Mouse (Mus musculus) testis, adult 2 months (tissue): ENCODE data around the gene Gm37240. TPM values are rescaled to one million over a fixed set of nuclear protein-coding genes. Genes with fewer than 3 reads are reported as not detected.

ENCODE experiments used
- H3K27ac ChIP-seq: fragments of 200-500 bp; 2 replicates; pipeline ENCODE4 v1.5.1; 2012; ENCODE audit warnings: low read depth, low read length; ENCODE audit not compliant: control insufficient read depth, insufficient read depth
- H3K27me3 ChIP-seq: fragments of 200-500 bp; 2 replicates; pipeline ENCODE4 v1.6.1; 2012; ENCODE audit warnings: mild to moderate bottlenecking, low read length, moderate library complexity; ENCODE audit not compliant: control insufficient read depth, insufficient read depth
- H3K36me3 ChIP-seq: fragments of 200-500 bp; 2 replicates; pipeline ENCODE4 v1.6.1; 2012; ENCODE audit warnings: mild to moderate bottlenecking, low read length; ENCODE audit not compliant: control insufficient read depth, insufficient read depth
- H3K4me1 ChIP-seq: fragments of 200-500 bp; 2 replicates; pipeline ENCODE4 v1.6.1; 2012; ENCODE audit warnings: low read length; ENCODE audit not compliant: control insufficient read depth, insufficient read depth
- H3K4me3 ChIP-seq: fragments of 200-500 bp; 2 replicates; pipeline ENCODE4 v1.5.1; 2012; ENCODE audit warnings: low read depth, mild to moderate bottlenecking, low read length, moderate library complexity, mixed read lengths; ENCODE audit not compliant: control insufficient read depth
- CTCF ChIP-seq: fragments of 200-500 bp; IDR thresholded peaks from 2 replicates; pipeline ENCODE4 v1.5.1; 2012; ENCODE audit warnings: low read depth, mild to moderate bottlenecking, inconsistent platforms, low read length, moderate library complexity; ENCODE audit not compliant: control insufficient read depth, insufficient read depth, insufficient replicate concordance
- POLR2A ChIP-seq: fragments of 200-500 bp; IDR thresholded peaks from 2 replicates; pipeline ENCODE4 v1.6.1; 2012; ENCODE audit warnings: low read depth, mild to moderate bottlenecking, inconsistent platforms, low read length, moderate library complexity; ENCODE audit not compliant: control insufficient read depth
- polyA plus RNA-seq: library from polyadenylated mRNA; depleted of rRNA; stranded (reverse); fragments of >200 nt; gene quantifications from 2 replicates; pipeline ENCODE4 v1.2.3, GENCODE M21; 2012

Gene Gm37240
- polyA plus RNA-seq, 1 experiment: not detected

GRCm38 (mm10) chr3:85338755-85339095 is 548.6 kb downstream of the Gm37240 start:
- H3K27ac ChIP-seq: no peak overlapping the region
- H3K36me3 ChIP-seq: no peaks in the 10 kb centered on the region
- TF ChIP-seq POLR2A (no peak), CTCF (no peak)
- H3K27me3 ChIP-seq: no peaks in the 10 kb centered on the region
- no peaks in the 10 kb centered on the region; the same call in 1 of the 2 replicates for H3K4me1 ChIP-seq
- no peak overlapping the region for H3K4me3 ChIP-seq

DNA sequence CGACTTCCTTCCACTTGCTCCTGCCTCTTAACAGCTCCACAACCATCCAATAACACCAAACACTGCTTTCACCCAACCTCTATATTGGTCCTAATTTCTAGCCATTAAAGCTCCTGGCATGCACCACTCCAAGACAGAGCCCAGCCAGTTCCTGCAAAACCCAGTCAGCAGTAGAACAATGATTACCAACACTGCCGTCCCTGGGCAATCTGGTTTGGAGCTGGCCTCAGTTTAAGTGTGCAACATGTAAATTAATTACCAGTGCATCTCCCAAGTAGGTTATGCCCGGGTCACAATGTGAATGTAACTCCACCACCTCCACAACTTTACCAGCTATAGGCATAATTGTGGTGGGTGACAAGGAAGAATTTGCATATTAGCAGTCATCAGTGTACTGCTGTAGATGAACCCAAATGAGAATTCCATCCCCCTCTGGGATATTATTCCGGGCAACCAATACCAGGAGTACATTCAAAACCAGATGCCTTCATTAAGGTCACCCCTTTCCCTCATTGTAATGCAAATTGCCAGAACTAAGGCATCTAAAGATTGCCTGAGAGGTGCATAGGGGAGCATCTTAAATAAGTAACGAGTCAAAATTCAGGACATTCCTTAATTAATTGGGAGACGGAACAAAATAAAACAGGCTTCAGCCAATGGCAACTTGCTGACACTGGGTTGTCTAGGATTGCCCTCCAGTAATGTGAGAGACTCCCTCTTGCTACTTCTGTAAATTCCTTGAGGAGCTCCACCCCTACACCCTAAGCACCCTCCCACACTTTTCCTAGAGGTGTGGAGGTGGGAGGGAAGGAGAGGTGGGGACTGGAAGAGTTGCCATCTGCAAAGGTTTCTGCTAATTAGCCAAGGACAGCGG is 549.2 kb downstream of the Gm37240 start:
- Histone ChIP-seq H3K36me3 (no peaks in the 10 kb centered on the region), H3K4me3 (no peak overlapping the region), H3K4me1 (no peaks in the 10 kb centered on the region; the same call in 1 of the 2 replicates), H3K27ac (no peak overlapping the region), H3K27me3 (no peaks in the 10 kb centered on the region)
- TF ChIP-seq POLR2A (no peak), CTCF (no peak)

DNA sequence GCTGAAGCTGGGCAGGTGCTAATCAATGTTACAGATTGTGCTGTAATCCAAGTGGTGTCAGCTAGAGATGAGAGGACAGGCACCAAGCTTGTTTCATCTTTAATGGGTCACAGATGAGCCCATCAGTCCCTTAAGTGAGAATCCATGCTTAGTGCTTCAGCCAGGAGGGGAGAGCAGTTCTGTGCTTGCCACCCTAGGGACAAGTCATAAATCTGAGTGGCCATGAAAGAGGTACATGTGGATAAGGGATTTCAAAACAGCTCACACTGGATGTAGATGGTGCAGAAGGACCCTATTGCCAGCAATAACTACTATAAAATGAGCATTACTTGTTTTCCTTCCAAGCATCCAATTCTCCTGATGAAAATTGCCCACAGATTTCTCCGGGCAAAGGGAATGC is 551.8 kb downstream of the Gm37240 start:
- Histone ChIP-seq H3K4me3 (no peak overlapping the region), H3K27me3 (no peaks in the 10 kb centered on the region), H3K36me3 (no peaks in the 10 kb centered on the region), H3K27ac (no peak overlapping the region), H3K4me1 (no peaks in the 10 kb centered on the region; the same call in 1 of the 2 replicates)
- TF ChIP-seq CTCF (no peak), POLR2A (no peak)

DNA sequence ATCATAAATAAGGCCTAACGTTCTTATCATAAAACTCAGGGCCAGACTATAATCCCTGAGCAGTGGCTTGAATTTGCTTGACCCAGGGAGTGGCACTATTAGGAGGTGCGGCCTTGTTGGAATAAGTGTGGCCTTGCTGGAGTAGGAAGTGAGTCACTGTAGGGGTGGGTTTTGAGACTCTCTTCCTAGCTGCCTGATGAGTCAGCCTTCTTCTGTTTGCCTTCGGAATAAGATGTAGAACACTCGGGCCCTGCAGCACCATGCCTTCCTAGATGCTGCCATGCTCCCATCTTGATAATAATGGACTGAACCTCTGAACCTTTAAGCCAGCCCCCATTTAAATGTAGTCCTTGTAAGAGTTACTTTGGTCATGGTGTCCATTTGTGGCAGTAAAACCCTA is 555.0 kb downstream of the Gm37240 start:
- Histone ChIP-seq H3K36me3 (no peaks in the 10 kb centered on the region), H3K4me3 (no peak overlapping the region), H3K27ac (no peak overlapping the region), H3K4me1 (no peaks in the 10 kb centered on the region; the same call in 1 of the 2 replicates), H3K27me3 (no peaks in the 10 kb centered on the region)
- TF ChIP-seq POLR2A: no peak
- no peak for TF ChIP-seq CTCF

DNA sequence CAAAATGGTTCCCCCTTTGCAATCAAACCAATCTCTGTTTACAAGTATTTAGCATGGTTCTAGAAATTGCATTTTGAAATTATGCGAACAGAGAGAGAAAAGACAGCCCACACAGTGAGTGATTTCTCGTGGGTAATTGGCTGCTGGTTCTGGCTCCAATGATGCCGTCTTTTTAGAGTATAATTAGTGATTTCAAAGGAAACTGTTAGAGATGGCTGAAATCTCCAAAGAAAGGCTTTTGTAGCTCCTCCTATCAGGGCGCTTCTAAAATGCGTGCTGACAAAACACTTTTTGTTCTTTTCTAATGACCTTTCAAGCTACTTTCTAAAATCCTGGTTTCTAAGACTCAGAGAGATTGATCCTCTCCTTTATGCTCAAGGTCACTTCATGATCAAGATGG is 569.1 kb downstream of the Gm37240 start:
- H3K27ac ChIP-seq: no peak overlapping the region
- H3K27me3 ChIP-seq: no peaks in the 10 kb centered on the region
- no peaks in the 10 kb centered on the region for H3K4me1 ChIP-seq

DNA sequence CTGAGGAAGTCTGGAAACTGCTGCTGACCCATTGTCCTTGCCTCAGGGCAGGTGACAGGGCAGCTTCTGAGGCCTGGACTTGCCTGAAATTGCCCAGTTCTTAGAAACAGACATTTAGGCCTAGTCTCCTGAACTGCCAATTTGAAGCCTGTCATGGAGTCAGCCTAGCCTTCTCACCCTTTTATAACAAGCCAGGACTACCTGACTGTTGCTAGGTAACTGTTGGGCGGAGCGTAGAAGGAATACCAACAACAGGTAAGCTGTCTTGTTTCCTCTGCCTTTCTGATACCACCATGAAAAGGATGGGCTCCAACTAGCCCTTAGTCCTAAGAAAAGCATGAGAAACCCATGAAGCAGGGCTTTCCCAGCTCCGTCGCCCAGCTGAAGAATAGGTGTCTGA is 570.0 kb downstream of the Gm37240 start:
- TF ChIP-seq POLR2A (no peak), CTCF (no peak)
- peak overlapping the region; percentile 2; the same call in 1 of the 2 replicates for H3K4me3 ChIP-seq
- no peaks in the 10 kb centered on the region for H3K4me1 ChIP-seq
- H3K27ac ChIP-seq: no peak overlapping the region
- H3K27me3 ChIP-seq: no peaks in the 10 kb centered on the region
- no peaks in the 10 kb centered on the region for H3K36me3 ChIP-seq

More for the DNA sequence above, 569.1 kb downstream of the Gm37240 start:
- Histone ChIP-seq H3K4me3 (no peak overlapping the region), H3K36me3 (no peaks in the 10 kb centered on the region)
- no peak for TF ChIP-seq POLR2A
- no peak for TF ChIP-seq CTCF

DNA sequence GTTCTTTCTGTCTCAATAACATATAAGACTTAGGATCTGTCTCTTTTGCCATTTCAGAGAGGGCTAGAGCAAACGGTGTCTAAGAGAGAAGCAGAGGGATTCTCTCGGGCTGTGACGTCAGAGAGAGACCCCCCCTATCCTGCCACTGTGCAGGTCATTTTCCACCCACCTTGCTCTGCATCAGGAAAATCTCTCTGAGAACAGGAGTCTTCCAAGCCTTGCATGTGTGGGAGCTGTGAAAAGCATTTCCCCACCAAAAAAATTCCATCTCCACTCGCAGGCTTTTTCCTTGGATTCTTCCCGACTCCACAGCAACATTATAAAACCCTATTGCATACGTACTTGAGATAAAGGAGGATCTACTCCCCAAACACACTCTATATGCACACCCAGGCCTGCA is 572.4 kb downstream of the Gm37240 start:
- Histone ChIP-seq H3K27me3 (no peaks in the 10 kb centered on the region), H3K36me3 (no peaks in the 10 kb centered on the region), H3K27ac (no peak overlapping the region), H3K4me1 (no peaks in the 10 kb centered on the region), H3K4me3 (no peak overlapping the region)
- TF ChIP-seq CTCF (no peak), POLR2A (no peak)

GRCm38 (mm10) chr3:85313646-85314255 is 573.6 kb downstream of the Gm37240 start:
- Histone ChIP-seq H3K27me3 (no peaks in the 10 kb centered on the region), H3K4me1 (no peaks in the 10 kb centered on the region), H3K27ac (no peak overlapping the region), H3K4me3 (no peak overlapping the region), H3K36me3 (no peaks in the 10 kb centered on the region)
- TF ChIP-seq POLR2A (no peak), CTCF (no peak)
